Mouse (Mus musculus) embryonic facial prominence, embryonic 15.5 days (tissue): Measurements from ENCODE around the gene Gpc5. TPM values are rescaled to one million over a fixed set of nuclear protein-coding genes. Genes with fewer than 3 reads are reported as not detected.

ENCODE experiments used
- ATAC-seq: fragments of 200-750 bp; cut with Nextera tagmentation; 2 replicates; pipeline ENCODE4 v1.8.0; 2017; ENCODE audit warnings: low read depth, moderate TSS enrichment; ENCODE audit not compliant: insufficient number of reproducible peaks, low FRiP score, low TSS enrichment
- H3K27ac ChIP-seq: fragments of 300-500 bp; sonication (generic); replicated peaks from 2 replicates; pipeline ENCODE4 v1.5.1; 2015; ENCODE audit warnings: mild to moderate bottlenecking, inconsistent platforms
- H3K27me3 ChIP-seq: fragments of 300-500 bp; sonication (generic); 2 replicates; pipeline ENCODE4 v1.6.1; 2015; ENCODE audit warnings: inconsistent platforms
- H3K36me3 ChIP-seq: fragments of 300-500 bp; sonication (generic); 2 replicates; pipeline ENCODE4 v1.6.1; 2015; ENCODE audit warnings: mild to moderate bottlenecking, inconsistent platforms
- H3K4me1 ChIP-seq: fragments of 300-500 bp; sonication (generic); 2 replicates; pipeline ENCODE4 v1.6.1; 2015; ENCODE audit warnings: inconsistent platforms
- H3K4me2 ChIP-seq: fragments of 300-500 bp; sonication (generic); replicated peaks from 2 replicates; pipeline ENCODE4 v1.6.1; 2015; ENCODE audit warnings: mild to moderate bottlenecking, inconsistent platforms
- H3K4me3 ChIP-seq: fragments of 300-500 bp; sonication (generic); replicated peaks from 2 replicates; pipeline ENCODE4 v1.5.1; 2015; ENCODE audit warnings: mild to moderate bottlenecking, inconsistent platforms
- H3K9ac ChIP-seq: fragments of 300-500 bp; sonication (generic); 2 replicates; pipeline ENCODE4 v1.6.1; 2015; ENCODE audit warnings: inconsistent platforms
- H3K9me3 ChIP-seq: fragments of 300-500 bp; sonication (generic); replicated peaks from 2 replicates; pipeline ENCODE4 v1.6.1; 2016; ENCODE audit warnings: inconsistent platforms
- WGBS: fragments of 180-500 bp; shearing (Covaris S2); methylation state at CpG from one replicate; pipeline ENCODE4 v1.1.7; 2015; 5-methylcytosine and 5-hydroxymethylcytosine counted together
- polyA plus RNA-seq: library from polyadenylated mRNA; unstranded; fragments of >200 nt; fragmentation: Nextera tagmentation; extraction: Ambion mirVana; gene quantifications from 2 replicates; pipeline ENCODE4 v1.2.1, GENCODE M21; 2015

The Gpc5 gene
- polyA plus RNA-seq, 1 experiment from 2014 or later, result 0.60 TPM

- 94% methylated on average over 2 of the region's 2 CpGs for WGBS
These were observed 161.7 kb downstream of the Gpc5 start for GRCm38 (mm10) chr14:115253685-115254084.

GRCm38 (mm10) chr14:115269703-115270402 is 177.8 kb downstream of the Gpc5 start:
- ATAC-seq, result no peak
- Histone ChIP-seq H3K36me3 (no peaks in the 10 kb centered on the region), H3K27me3 (no peaks in the 10 kb centered on the region), H3K4me2 (no peak overlapping the region), H3K9me3 (no peaks in the 10 kb centered on the region), H3K9ac (no peak overlapping the region), H3K4me3 (no peak overlapping the region), H3K4me1 (no peaks in the 10 kb centered on the region), H3K27ac (no peak overlapping the region)
- 86% methylated on average over 6 of the region's 6 CpGs for WGBS

More at GRCm38 (mm10) chr14:115253685-115254084, 161.7 kb downstream of the Gpc5 start:
- no peaks in the 10 kb centered on the region for H3K9me3 ChIP-seq
- H3K4me1 ChIP-seq, result no peaks in the 10 kb centered on the region
- no peak overlapping the region for H3K4me2 ChIP-seq
- no peaks in the 10 kb centered on the region for H3K27me3 ChIP-seq
- H3K4me3 ChIP-seq, result no peak overlapping the region
- H3K27ac ChIP-seq, result no peak overlapping the region
- H3K9ac ChIP-seq, result no peak overlapping the region
- no peaks in the 10 kb centered on the region for H3K36me3 ChIP-seq
- ATAC-seq, result no peak

- Histone ChIP-seq H3K9ac (no peak overlapping the region), H3K4me2 (no peak overlapping the region), H3K27ac (no peak overlapping the region), H3K4me1 (no peaks in the 10 kb centered on the region), H3K36me3 (no peaks in the 10 kb centered on the region), H3K9me3 (no peaks in the 10 kb centered on the region), H3K27me3 (no peaks in the 10 kb centered on the region), H3K4me3 (no peak overlapping the region)
- WGBS, result 83% methylated on average over 6 of the region's 6 CpGs
- ATAC-seq, result no peak
These were observed 178.4 kb downstream of the Gpc5 start for GRCm38 (mm10) chr14:115270445-115270844.

GRCm38 (mm10) chr14:115282782-115283181 is 190.8 kb downstream of the Gpc5 start:
- Histone ChIP-seq H3K4me1 (no peaks in the 10 kb centered on the region), H3K4me2 (no peak overlapping the region), H3K9me3 (no peaks in the 10 kb centered on the region), H3K27ac (no peak overlapping the region), H3K4me3 (no peak overlapping the region), H3K9ac (no peak overlapping the region), H3K27me3 (no peaks in the 10 kb centered on the region), H3K36me3 (no peaks in the 10 kb centered on the region)
- no peak for ATAC-seq

DNA sequence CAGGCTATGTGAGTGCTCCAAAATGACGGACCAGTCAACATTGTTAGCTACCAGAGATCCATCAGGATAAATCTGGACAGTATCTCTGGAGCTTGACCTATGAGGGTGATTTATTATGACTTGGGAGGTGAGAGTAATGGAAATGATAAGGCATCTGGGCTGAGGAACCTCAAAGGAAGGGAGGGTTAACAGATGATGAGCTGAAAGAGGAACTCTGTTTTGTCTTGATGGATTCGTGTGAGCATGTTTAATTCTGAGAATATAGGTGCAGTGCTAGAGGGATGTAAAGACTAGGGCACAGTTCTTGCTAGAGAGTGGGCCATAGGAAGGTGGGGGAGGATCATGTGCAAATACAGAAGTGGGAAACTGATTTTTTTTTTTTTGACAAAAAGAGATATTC is 232.2 kb downstream of the Gpc5 start:
- Histone ChIP-seq H3K36me3 (no peaks in the 10 kb centered on the region), H3K4me1 (no peaks in the 10 kb centered on the region), H3K4me3 (no peak overlapping the region), H3K4me2 (no peak overlapping the region), H3K27ac (no peak overlapping the region), H3K9me3 (no peaks in the 10 kb centered on the region), H3K27me3 (no peaks in the 10 kb centered on the region), H3K9ac (no peak overlapping the region)
- no peak for ATAC-seq
- WGBS, result 81% methylated on average over 2 of the region's 2 CpGs

- ATAC-seq, result no peak
- Histone ChIP-seq H3K4me3 (no peak overlapping the region), H3K9me3 (no peaks in the 10 kb centered on the region), H3K4me1 (no peaks in the 10 kb centered on the region), H3K36me3 (no peaks in the 10 kb centered on the region), H3K9ac (no peak overlapping the region), H3K27me3 (no peaks in the 10 kb centered on the region), H3K4me2 (no peak overlapping the region), H3K27ac (no peak overlapping the region)
- 60% methylated on average over 5 of the region's 5 CpGs for WGBS
These were observed 234.4 kb downstream of the Gpc5 start for GRCm38 (mm10) chr14:115326426-115326825.

- H3K4me3 ChIP-seq, result no peak overlapping the region
- no peak overlapping the region for H3K9ac ChIP-seq
- ATAC-seq, result no peak
- H3K4me1 ChIP-seq, result no peaks in the 10 kb centered on the region
- WGBS, result 72% methylated on average over 3 of the region's 3 CpGs
- H3K27ac ChIP-seq, result no peak overlapping the region
- H3K4me2 ChIP-seq, result no peak overlapping the region
- no peaks in the 10 kb centered on the region for H3K27me3 ChIP-seq
- no peaks in the 10 kb centered on the region for H3K36me3 ChIP-seq
- H3K9me3 ChIP-seq, result no peaks in the 10 kb centered on the region
These were observed 247.1 kb downstream of the Gpc5 start for GRCm38 (mm10) chr14:115339084-115339483.

- Histone ChIP-seq H3K9me3 (no peaks in the 10 kb centered on the region), H3K4me2 (no peak overlapping the region), H3K36me3 (no peaks in the 10 kb centered on the region), H3K27ac (no peak overlapping the region), H3K4me3 (no peak overlapping the region), H3K9ac (no peak overlapping the region), H3K27me3 (no peaks in the 10 kb centered on the region), H3K4me1 (no peaks in the 10 kb centered on the region)
- ATAC-seq, result no peak
- 37% methylated on average over 2 of the region's 2 CpGs for WGBS
These were observed 250.6 kb downstream of the Gpc5 start for GRCm38 (mm10) chr14:115342597-115342996.

GRCm38 (mm10) chr14:115349448-115349847 is 257.4 kb downstream of the Gpc5 start:
- WGBS, result 54% methylated on average over 3 of the region's 3 CpGs
- Histone ChIP-seq H3K27ac (no peak overlapping the region), H3K4me2 (no peak overlapping the region), H3K4me3 (no peak overlapping the region), H3K9ac (no peak overlapping the region), H3K9me3 (no peaks in the 10 kb centered on the region), H3K27me3 (no peaks in the 10 kb centered on the region), H3K4me1 (no peaks in the 10 kb centered on the region), H3K36me3 (no peaks in the 10 kb centered on the region)
- ATAC-seq, result no peak

GRCm38 (mm10) chr14:115365320-115365935 is 273.4 kb downstream of the Gpc5 start:
- 81% methylated on average over 3 of the region's 3 CpGs for WGBS
- no peaks in the 10 kb centered on the region for H3K4me1 ChIP-seq

GRCm38 (mm10) chr14:115369611-115370167 is 277.7 kb downstream of the Gpc5 start:
- H3K27me3 ChIP-seq, result no peaks in the 10 kb centered on the region
- no peak for ATAC-seq
- no peaks in the 10 kb centered on the region for H3K9me3 ChIP-seq
- H3K4me1 ChIP-seq, result no peaks in the 10 kb centered on the region
- H3K4me2 ChIP-seq, result no peak overlapping the region
- H3K27ac ChIP-seq, result no peak overlapping the region
- no peak overlapping the region for H3K4me3 ChIP-seq
- no peaks in the 10 kb centered on the region for H3K36me3 ChIP-seq
- WGBS, result 76% methylated on average over 15 of the region's 15 CpGs
- no peak overlapping the region for H3K9ac ChIP-seq

More at GRCm38 (mm10) chr14:115365320-115365935, 273.4 kb downstream of the Gpc5 start:
- H3K4me2 ChIP-seq, result no peak overlapping the region
- ATAC-seq, result no peak
- no peaks in the 10 kb centered on the region for H3K36me3 ChIP-seq
- no peaks in the 10 kb centered on the region for H3K9me3 ChIP-seq
- no peak overlapping the region for H3K27ac ChIP-seq
- no peak overlapping the region for H3K9ac ChIP-seq
- no peak overlapping the region for H3K4me3 ChIP-seq
- H3K27me3 ChIP-seq, result no peaks in the 10 kb centered on the region
